Mouse (Mus musculus) embryonic facial prominence, embryonic 10.5 days (tissue): ENCODE results near the gene C2cd2l. TPM values are rescaled to one million over a fixed set of nuclear protein-coding genes. Genes with fewer than 3 reads are reported as not detected.

Experiments used
- DNase-seq: peaks from one replicate; pipeline ENCODE4 v3.0.0-alpha.2; 2017; ENCODE audit warnings: low spot score
- H3K27ac ChIP-seq: fragments of 300-500 bp; sonication (generic); replicated peaks from 2 replicates; pipeline ENCODE4 v1.5.1; 2016; ENCODE audit warnings: mild to moderate bottlenecking
- H3K27me3 ChIP-seq: fragments of 300-500 bp; sonication (generic); replicated peaks from 2 replicates; pipeline ENCODE4 v1.6.1; 2016; ENCODE audit warnings: low read depth, mild to moderate bottlenecking; ENCODE audit not compliant: poor library complexity, severe bottlenecking
- H3K36me3 ChIP-seq: fragments of 300-500 bp; sonication (generic); replicated peaks from 2 replicates; pipeline ENCODE4 v1.6.1; 2016; ENCODE audit warnings: mild to moderate bottlenecking, moderate library complexity
- H3K4me1 ChIP-seq: fragments of 300-500 bp; sonication (generic); 2 replicates; pipeline ENCODE4 v1.6.1; 2016
- H3K4me3 ChIP-seq: fragments of 300-500 bp; sonication (generic); 2 replicates; pipeline ENCODE4 v1.5.1; 2016; ENCODE audit warnings: mild to moderate bottlenecking, moderate library complexity
- H3K9me3 ChIP-seq: fragments of 300-500 bp; sonication (generic); 2 replicates; pipeline ENCODE4 v1.6.1; 2016; ENCODE audit warnings: mild to moderate bottlenecking
- WGBS: fragments of 180-500 bp; shearing (Covaris S2); methylation state at CpG from one replicate; pipeline ENCODE4 v1.1.7; 2016; 5-methylcytosine and 5-hydroxymethylcytosine counted together
- microRNA-seq: library from miRNA; unstranded; fragments of <30 nt; microRNA quantifications from one replicate; pipeline ENCODE4, GENCODE M21; 2017
- polyA plus RNA-seq: library from polyadenylated mRNA; unstranded; fragments of >200 nt; fragmentation: Nextera tagmentation; extraction: Ambion mirVana; gene quantifications from 2 replicates; pipeline ENCODE4 v1.2.1, GENCODE M21; 2016

The C2cd2l gene
- polyA plus RNA-seq, 1 experiment from 2014 or later, result 7.8 TPM

DNA sequence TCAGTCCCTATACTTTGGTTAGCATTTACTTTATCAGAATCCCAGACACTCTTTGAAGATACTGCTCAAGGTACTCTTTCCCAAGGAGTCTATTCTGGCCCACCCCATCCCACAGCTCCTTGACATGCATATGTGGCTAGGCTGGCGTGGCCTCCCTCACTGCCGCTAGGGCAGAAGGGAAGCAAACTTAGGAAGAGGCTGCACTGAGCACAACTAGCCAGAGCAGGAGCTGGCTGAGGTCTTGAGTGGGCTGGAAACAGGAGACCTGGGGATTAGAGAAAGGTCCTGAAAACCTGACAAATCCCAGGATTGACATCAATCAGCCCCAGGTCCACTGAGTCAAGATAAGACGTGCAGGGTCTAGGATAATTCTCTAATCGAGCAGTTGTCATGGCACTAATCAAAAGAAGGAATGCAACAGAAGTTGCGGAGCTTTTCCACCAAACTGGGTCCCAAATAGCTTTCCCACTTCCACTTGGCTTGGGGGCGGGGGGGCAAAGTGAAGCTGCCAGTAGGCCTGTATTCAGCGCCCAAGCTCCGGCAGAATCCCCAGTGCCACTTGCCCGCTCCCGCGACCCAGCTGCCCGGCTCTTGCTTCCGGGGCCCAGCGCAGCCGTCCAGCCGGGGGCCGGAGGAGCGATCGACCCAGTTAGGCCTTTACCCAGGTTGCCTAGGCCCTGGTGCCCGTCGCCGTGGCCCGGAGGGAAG is 52.6 kb downstream of the C2cd2l start:
- peak; percentile 34 for DNase-seq
- Histone ChIP-seq H3K4me3 (peak overlapping the region; percentile 60), H3K27me3 (peaks cover 18% of the 10 kb centered on the region), H3K4me1 (peaks cover 11% of the 10 kb centered on the region), H3K27ac (peak overlapping the region; percentile 82), H3K36me3 (no peaks in the 10 kb centered on the region), H3K9me3 (no peaks in the 10 kb centered on the region)
- WGBS, result 10% methylated on average over 23 of the region's 23 CpGs

DNA sequence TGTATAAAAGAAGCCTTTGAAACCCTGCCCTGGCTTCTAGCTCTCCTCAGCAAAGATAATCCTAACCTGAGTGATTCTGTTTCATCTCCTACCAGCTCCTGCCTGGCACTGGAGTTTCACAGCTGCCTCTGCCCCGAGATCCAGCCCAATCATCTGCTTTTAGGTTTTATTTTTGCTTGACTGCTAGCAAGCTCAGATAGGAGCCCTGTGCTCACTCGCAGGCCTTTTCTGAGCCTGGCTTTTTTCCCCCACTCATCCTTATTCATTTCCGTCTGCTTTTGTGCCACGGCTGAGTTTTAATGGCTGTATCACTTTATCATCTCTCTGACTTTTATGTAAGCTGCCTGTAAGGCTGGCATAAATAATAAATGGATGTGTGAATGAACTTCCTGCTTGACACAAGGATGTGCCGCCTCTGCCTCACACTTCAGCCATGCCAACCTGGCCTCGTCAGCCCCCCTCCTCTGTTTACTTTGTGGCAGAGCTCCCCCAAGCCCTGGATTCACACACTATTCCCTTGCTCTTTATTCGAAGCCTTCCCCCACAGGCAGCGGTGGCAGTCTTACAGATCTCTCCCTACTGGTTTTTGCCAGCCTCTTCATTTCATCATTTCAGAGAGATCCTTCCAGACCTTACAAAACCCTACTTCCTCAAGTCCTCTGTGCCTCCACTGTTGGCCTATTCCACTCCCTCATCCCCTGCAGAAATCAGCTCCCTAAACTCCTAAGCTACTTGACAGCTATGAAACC is 53.4 kb downstream of the C2cd2l start:
- DNase-seq, result no peak
- Histone ChIP-seq H3K27ac (no peak overlapping the region), H3K4me1 (peaks cover 11% of the 10 kb centered on the region), H3K9me3 (no peaks in the 10 kb centered on the region), H3K27me3 (peaks cover 18% of the 10 kb centered on the region), H3K4me3 (0 out of 2 replicates have a peak overlapping the region, but pooled peaks have one; percentile 60), H3K36me3 (no peaks in the 10 kb centered on the region)
- WGBS, result 76% methylated on average over 8 of the region's 8 CpGs

DNA sequence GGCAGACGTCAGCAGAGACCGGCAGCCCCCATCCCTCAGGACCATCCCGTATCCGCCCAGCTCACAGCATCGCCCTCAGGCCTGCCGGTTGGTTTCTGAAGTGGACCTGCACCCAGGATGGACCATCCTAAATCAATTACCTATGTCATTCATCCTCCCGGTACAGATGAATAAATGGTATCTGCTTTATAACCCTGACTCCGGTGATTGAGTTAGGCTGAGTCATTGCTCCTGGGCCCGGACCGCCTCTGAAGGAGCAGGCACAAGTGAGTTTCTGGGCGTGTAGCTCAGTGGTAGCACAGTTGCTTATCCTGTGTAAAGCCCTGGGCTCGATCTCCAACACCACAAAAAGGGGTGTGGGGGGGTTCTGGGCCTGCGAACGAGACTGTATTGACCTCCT is 58.7 kb downstream of the C2cd2l start:
- Histone ChIP-seq H3K4me3 (no peak overlapping the region), H3K4me1 (no peaks in the 10 kb centered on the region), H3K9me3 (no peaks in the 10 kb centered on the region), H3K27ac (no peak overlapping the region), H3K36me3 (no peaks in the 10 kb centered on the region), H3K27me3 (peaks cover 3% of the 10 kb centered on the region; the same call in 1 of the 2 replicates)
- 86% methylated on average over 14 of the region's 14 CpGs for WGBS
- no peak for DNase-seq

Small RNA genes lying within 50 kb of the gene (microRNA-seq; reads per million reads assigned to microRNA genes)
- not detected for gene Gm44335

Other genes starting within 250 kb of the C2cd2l start
- 0.09 and 0.12 TPM in 2 replicates for gene Mfrp, start 218.6 kb downstream of the C2cd2l start, polyA plus RNA-seq
- 0.27 and 0.75 TPM in 2 replicates for gene C1qtnf5, start 213.0 kb downstream of the C2cd2l start, polyA plus RNA-seq
- 0.31 and 0.49 TPM in 2 replicates for gene Gm49380, start 206.8 kb downstream of the C2cd2l start, polyA plus RNA-seq
- gene Rnf26, start 206.8 kb downstream of the C2cd2l start, polyA plus RNA-seq, result 80.1 and 80.9 TPM in 2 replicates
- gene Mcam, start 185.8 kb downstream of the C2cd2l start, polyA plus RNA-seq, result 11.2 and 12.3 TPM in 2 replicates
- gene Cbl, start 86.2 kb downstream of the C2cd2l start, polyA plus RNA-seq, result 25.4 and 25.5 TPM in 2 replicates
- gene Ccdc153, start 79.6 kb downstream of the C2cd2l start, polyA plus RNA-seq, result not detected in 2 replicates
- 0.09 TPM in 1 of 2 replicates, not detected in the other for gene Pdzd3, start 68.8 kb downstream of the C2cd2l start, polyA plus RNA-seq
- gene Nlrx1, start 51.7 kb downstream of the C2cd2l start, polyA plus RNA-seq, result 1.9 and 2.4 TPM in 2 replicates
- gene Abcg4, start 31.7 kb downstream of the C2cd2l start, polyA plus RNA-seq, result 2.6 and 3.1 TPM in 2 replicates
- gene Hinfp, start 14.6 kb downstream of the C2cd2l start, polyA plus RNA-seq, result 29.6 and 31.4 TPM in 2 replicates
- 53.8 and 53.9 TPM in 2 replicates for gene Dpagt1, start 5.7 kb upstream of the C2cd2l start, polyA plus RNA-seq
- 601 and 615 TPM in 2 replicates for gene H2afx, start 14.4 kb upstream of the C2cd2l start, polyA plus RNA-seq
- gene Hmbs, start 23.9 kb upstream of the C2cd2l start, polyA plus RNA-seq, result 167 and 175 TPM in 2 replicates
- gene Vps11, start 41.4 kb upstream of the C2cd2l start, polyA plus RNA-seq, result 30.7 and 30.9 TPM in 2 replicates
- gene Hyou1, start 59.2 kb upstream of the C2cd2l start, polyA plus RNA-seq, result 43.8 and 46.7 TPM in 2 replicates
- gene Slc37a4, start 76.6 kb upstream of the C2cd2l start, polyA plus RNA-seq, result 13.4 and 16.1 TPM in 2 replicates
- 2,417 and 2,419 TPM in 2 replicates for gene Rps25, start 86.9 kb upstream of the C2cd2l start, polyA plus RNA-seq
- 178 and 179 TPM in 2 replicates for gene Trappc4, start 87.3 kb upstream of the C2cd2l start, polyA plus RNA-seq
- 21.6 and 28.4 TPM in 2 replicates for gene Ccdc84, start 98.3 kb upstream of the C2cd2l start, polyA plus RNA-seq
- not detected in 2 replicates for gene Foxr1, start 120.9 kb upstream of the C2cd2l start, polyA plus RNA-seq
- 0.41 and 0.59 TPM in 2 replicates for gene Upk2, start 134.7 kb upstream of the C2cd2l start, polyA plus RNA-seq
- gene Bcl9l, start 162.5 kb upstream of the C2cd2l start, polyA plus RNA-seq, result 7.4 and 7.7 TPM in 2 replicates
- gene Cxcr5, start 241.6 kb upstream of the C2cd2l start, polyA plus RNA-seq, result not detected in 2 replicates